Mouse (Mus musculus) 416B (cell line): ENCODE results near the gene Tspan3.

ENCODE experiments used
- DNase-seq: peaks from one replicate; pipeline ENCODE4 v3.0.0; 2011; ENCODE audit warnings: low read depth

Tspan3 gene

GRCm38 (mm10) chr9:56158077-56158476 is 7.2 kb downstream of the Tspan3 start:
- DNase-seq = no peak

- DNase-seq = no peak
These were observed 10.7 kb downstream of the Tspan3 start for GRCm38 (mm10) chr9:56154572-56154971.

GRCm38 (mm10) chr9:56152482-56153007 is 12.7 kb downstream of the Tspan3 start:
- no peak for DNase-seq

- DNase-seq = no peak
These were observed 13.4 kb downstream of the Tspan3 start for GRCm38 (mm10) chr9:56151745-56152481.

- no peak for DNase-seq
These were observed 18.9 kb downstream of the Tspan3 start for GRCm38 (mm10) chr9:56146326-56146923.

- DNase-seq = no peak
These were observed 20.8 kb downstream of the Tspan3 start for GRCm38 (mm10) chr9:56144366-56145003.

GRCm38 (mm10) chr9:56141776-56142175 is 23.5 kb downstream of the Tspan3 start:
- peak; percentile 36 for DNase-seq

GRCm38 (mm10) chr9:56135590-56136197 is 29.6 kb downstream of the Tspan3 start:
- no peak for DNase-seq

GRCm38 (mm10) chr9:56134614-56135013 is 30.7 kb downstream of the Tspan3 start:
- no peak for DNase-seq

GRCm38 (mm10) chr9:56133970-56134369 is 31.3 kb downstream of the Tspan3 start:
- no peak for DNase-seq

- no peak for DNase-seq
These were observed 33.3 kb downstream of the Tspan3 start for GRCm38 (mm10) chr9:56131813-56132525.

GRCm38 (mm10) chr9:56130536-56130935 is 34.7 kb downstream of the Tspan3 start:
- DNase-seq = no peak

- DNase-seq = no peak
These were observed 35.3 kb downstream of the Tspan3 start for GRCm38 (mm10) chr9:56129951-56130350.

- peak; percentile 47 for DNase-seq
These were observed 36.9 kb downstream of the Tspan3 start for GRCm38 (mm10) chr9:56128331-56128730.

- DNase-seq = no peak
These were observed 38.7 kb downstream of the Tspan3 start for GRCm38 (mm10) chr9:56126453-56127173.

- DNase-seq = no peak
These were observed 40.7 kb downstream of the Tspan3 start for GRCm38 (mm10) chr9:56124561-56124960.

GRCm38 (mm10) chr9:56123613-56124012 is 41.7 kb downstream of the Tspan3 start:
- no peak for DNase-seq

GRCm38 (mm10) chr9:56122973-56123372 is 42.3 kb downstream of the Tspan3 start:
- DNase-seq = no peak

- DNase-seq = peak; percentile 65
These were observed 44.2 kb downstream of the Tspan3 start for GRCm38 (mm10) chr9:56121097-56121496.

GRCm38 (mm10) chr9:56119651-56120050 is 45.6 kb downstream of the Tspan3 start:
- no peak for DNase-seq

- DNase-seq = peak; percentile 86
These were observed 46.7 kb downstream of the Tspan3 start for GRCm38 (mm10) chr9:56118582-56118981.
